In genomic region chr11:101287306-101287705, GRCm38 (mm10) we compare ENCODE assay signal across 16 mouse cellular contexts. TPM values are rescaled to one million over a fixed set of nuclear protein-coding genes. Genes with fewer than 3 reads are reported as not detected.
A peak's percentile ranks its signal among the peaks of the same experiment; 100 is the strongest.
DNase-seq lines count a peak whose midpoint lies in the region; ATAC-seq and TF ChIP-seq lines count a peak whose summit lies in the region.
"Had no signal": no experiment of that assay in that cellular context is flagged by ENCODE, and none has a peak within 500 bp of the region (broad histone marks: within the 10 kb centered on the region; RNA-seq: fewer than 3 reads in every experiment).

No protein-coding gene starts in this region.

- no peaks in the 10 kb centered on the region for H3K27me3 ChIP-seq in kidney, adult 2 months (replicated peaks; ENCODE audit: control insufficient read depth, insufficient read depth, low read length)
- H3K27me3 ChIP-seq: CH12.LX; embryonic facial prominence, embryonic 13.5 days; heart, embryonic 15.5 days; limb, embryonic 15.5 days had no signal

- 67% methylated on average over 9 of the region's 9 CpGs for WGBS in kidney, adult 2 months

- H3K4me1 ChIP-seq in kidney, adult 2 months (ENCODE audit: control insufficient read depth, insufficient read depth, low read length) = peaks cover 21% of the 10 kb centered on the region
- H3K4me1 ChIP-seq: heart, embryonic 15.5 days; limb, embryonic 15.5 days had no signal

- TF ChIP-seq CTCF in kidney, adult 2 months (conservative IDR thresholded peaks at IDR 0.05; ENCODE audit: insufficient read depth, insufficient read length, low read depth, low read length) = no peak

- DNase-seq in kidney, adult 2 months = no peak
- no peak for DNase-seq in kidney, postnatal 14 days
- DNase-seq in MN1 (ENCODE audit: low spot score) = peak; percentile 20
- peak; percentile 49 to 64 for DNase-seq in lung, postnatal 4 days
- DNase-seq in frontal cortex, postnatal 10 days (ENCODE audit: low spot score in 2 of 2) = no peak
- no peak for DNase-seq in embryo, embryonic 10.5 days (ENCODE audit: low spot score)
- no peak for DNase-seq in right cerebral cortex, postnatal 10 days (ENCODE audit: low spot score in 2 of 2)
- DNase-seq: cerebellum, adult 2 months; layer of hippocampus, postnatal 36 days had no signal

- ATAC-seq in common myeloid progenitor, adult 5-6 weeks (replicated peaks; ENCODE audit: low read depth, poor library complexity, severe bottlenecking) = peak; percentile 65
- ATAC-seq: intestine, embryonic 16.5 days; midbrain, embryonic 16.5 days had no signal

- peak overlapping the region; percentile 66 for H3K27ac ChIP-seq in kidney, adult 2 months (ENCODE audit: insufficient read depth, low read depth, low read length)
- H3K27ac ChIP-seq: embryonic facial prominence, embryonic 13.5 days; heart, embryonic 15.5 days; limb, embryonic 15.5 days had no signal

- H3K36me3 ChIP-seq in kidney, adult 2 months (ENCODE audit: control insufficient read depth, insufficient read depth, low read length) = peaks cover 5% of the 10 kb centered on the region

- H3K4me3 ChIP-seq in kidney, adult 2 months (ENCODE audit: insufficient read depth, low read depth, low read length) = no peak overlapping the region
- H3K4me3 ChIP-seq: embryonic facial prominence, embryonic 13.5 days; heart, embryonic 15.5 days; limb, embryonic 15.5 days had no signal

- TF ChIP-seq POLR2A in kidney, adult 2 months (IDR thresholded peaks at IDR 0.05; ENCODE audit: low read depth, low read length) = no peak

RNA-seq across cellular contexts. Expression of gene Coa3, which starts 8.4 kb away (rescaled TPM):
- polyA plus RNA-seq in kidney, adult 2 months (2012; rRNA removed) = 540 and 572 TPM in 2 replicates
- total RNA-seq in common myeloid progenitor, adult 5-6 weeks (2017) = 34.3 and 43.1 TPM in 2 replicates

RNA-seq across cellular contexts. Expression of gene Cntd1, which starts 8.5 kb away (rescaled TPM):
- polyA plus RNA-seq in kidney, adult 2 months (2012; rRNA removed) = 1.3 and 1.6 TPM in 2 replicates
- total RNA-seq in common myeloid progenitor, adult 5-6 weeks (2017) = 1.5 and 5.4 TPM in 2 replicates

RNA-seq across cellular contexts. Expression of gene Becn1, which starts 14.8 kb away (rescaled TPM):
- 61.9 and 89.5 TPM in 2 replicates for polyA plus RNA-seq in kidney, adult 2 months (2012; rRNA removed)
- 152 and 208 TPM in 2 replicates for total RNA-seq in common myeloid progenitor, adult 5-6 weeks (2017)

RNA-seq across cellular contexts. Expression of gene Wnk4, which starts 26.9 kb away (rescaled TPM):
- 134 and 160 TPM in 2 replicates for polyA plus RNA-seq in kidney, adult 2 months (2012; rRNA removed)
- total RNA-seq in common myeloid progenitor, adult 5-6 weeks (2017) = not detected in 2 replicates

RNA-seq across cellular contexts. Expression of gene Psme3, which starts 28.7 kb away (rescaled TPM):
- 61.6 and 75.5 TPM in 2 replicates for polyA plus RNA-seq in kidney, adult 2 months (2012; rRNA removed)
- total RNA-seq in common myeloid progenitor, adult 5-6 weeks (2017) = 112 and 153 TPM in 2 replicates

Comparison
In these comparisons a context has a peak if more than half of its experiments do, and no peak if none do; other contexts are left out.
1. DNase-seq: peak in MN1 (single experiment) and lung, postnatal 4 days (2 of 2); none in kidney, adult 2 months (single experiment), kidney, postnatal 14 days (single experiment), frontal cortex, postnatal 10 days (0 of 2), embryo, embryonic 10.5 days (single experiment) and right cerebral cortex, postnatal 10 days (0 of 2).